Comparison of ENCODE assay signal across 13 mouse cellular contexts in the genomic region with DNA sequence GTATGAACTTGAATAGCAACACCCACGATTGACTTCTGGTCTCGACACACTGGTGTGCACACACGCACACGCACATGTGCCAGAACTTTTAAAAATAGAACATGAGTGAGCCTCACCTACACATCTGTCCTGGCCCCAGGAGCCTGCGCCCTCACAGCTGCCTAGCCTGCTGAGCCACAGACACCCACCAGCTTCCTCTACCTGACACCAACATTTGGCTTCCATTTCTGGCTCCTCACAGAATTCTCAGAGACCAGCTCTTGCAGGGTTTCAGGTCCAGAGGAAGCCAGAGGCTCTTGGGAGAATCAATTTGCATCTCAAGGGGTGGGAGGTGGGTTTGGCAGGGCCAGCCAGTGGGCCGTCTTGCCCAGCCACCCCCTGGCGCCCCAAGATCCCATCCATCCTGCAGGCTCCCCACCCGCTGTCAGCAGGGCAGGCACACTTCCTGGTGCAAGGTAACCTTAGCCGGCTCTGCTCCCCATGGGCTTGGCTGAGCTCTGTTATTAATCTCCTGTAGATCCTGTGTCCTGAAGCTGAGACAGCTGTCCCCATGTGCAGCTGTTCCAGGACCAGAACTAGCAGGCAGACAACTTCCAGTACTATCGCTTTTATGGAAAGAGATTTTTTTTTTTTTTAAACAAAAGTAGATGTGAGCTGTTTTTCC. TPM values are rescaled to one million over a fixed set of nuclear protein-coding genes. Genes with fewer than 3 reads are reported as not detected.
A peak's percentile ranks its signal among the peaks of the same experiment; 100 is the strongest.
DNase-seq lines count a peak whose midpoint lies in the region; ATAC-seq and TF ChIP-seq lines count a peak whose summit lies in the region.
"Had no signal": no experiment of that assay in that cellular context is flagged by ENCODE, and none has a peak within 500 bp of the region (broad histone marks: within the 10 kb centered on the region; RNA-seq: fewer than 3 reads in every experiment).

No protein-coding gene starts in this region.

- no peak overlapping the region for H3K4me2 ChIP-seq in heart, embryonic 16.5 days (ENCODE audit: low read depth, low read length)
- H3K4me2 ChIP-seq in neural tube, embryonic 15.5 days, result no peak overlapping the region
- H3K4me2 ChIP-seq: neural tube, embryonic 12.5 days had no signal

- no peaks in the 10 kb centered on the region for H3K27me3 ChIP-seq in heart, embryonic 16.5 days (ENCODE audit: control insufficient read depth, insufficient read depth, low read length)
- no peaks in the 10 kb centered on the region for H3K27me3 ChIP-seq in neural tube, embryonic 15.5 days (replicated peaks)
- H3K27me3 ChIP-seq: neural tube, embryonic 12.5 days had no signal

- no peak for TF ChIP-seq CTCF in bone marrow, adult 2 months (IDR thresholded peaks at IDR 0.05; ENCODE audit: control insufficient read depth, insufficient read depth, low read length)

- intact Hi-C loops in heart, postnatal 10 days (cut with DNase I), result no loop called here

- no peak overlapping the region for H3K4me3 ChIP-seq in heart, embryonic 16.5 days (ENCODE audit: low read length)
- H3K4me3 ChIP-seq in bone marrow, adult 2 months (replicated peaks; ENCODE audit: control insufficient read depth, low read depth, low read length), result no peak overlapping the region
- no peak overlapping the region for H3K4me3 ChIP-seq in neural tube, embryonic 15.5 days (replicated peaks)
- H3K4me3 ChIP-seq: erythroblast, embryonic 14.5 days; neural tube, embryonic 12.5 days had no signal

- WGBS in heart, embryonic 16.5 days, result 50% methylated on average over 10 of the region's 10 CpGs
- WGBS in bone marrow, adult 2 months, result 37% methylated on average over 10 of the region's 10 CpGs
- WGBS in neural tube, embryonic 15.5 days, result 69% methylated on average over 10 of the region's 10 CpGs

- no peak; the same call in 1 of the 2 replicates for ATAC-seq in heart, embryonic 16.5 days (replicated peaks; ENCODE audit: extremely low read depth, insufficient read depth, low FRiP score)
- no peak for ATAC-seq in neural tube, embryonic 15.5 days (ENCODE audit: low FRiP score)

- 0 out of 2 replicates have a peak overlapping the region, but pooled peaks have one; percentile 34 for H3K27ac ChIP-seq in heart, embryonic 16.5 days (ENCODE audit: low read length)
- H3K27ac ChIP-seq in bone marrow, adult 2 months (ENCODE audit: control insufficient read depth, insufficient read depth, low read depth, low read length, poor library complexity), result peak overlapping the region; percentile 12
- 0 out of 2 replicates have a peak overlapping the region, but pooled peaks have one; percentile 3 for H3K27ac ChIP-seq in neural tube, embryonic 15.5 days (replicated peaks)
- H3K27ac ChIP-seq: neural tube, embryonic 12.5 days had no signal

- no peak for TF ChIP-seq POLR2A in bone marrow, adult 2 months (IDR thresholded peaks at IDR 0.05; ENCODE audit: borderline replicate concordance, control insufficient read depth, low read depth, low read length)

- no peak for DNase-seq in heart, postnatal 10 days
- DNase-seq in gastrocnemius, adult 18-20 months (ENCODE audit: low spot score), result peak; percentile 61
- no peak for DNase-seq in lung, postnatal 36 days
- no peak for DNase-seq in heart, adult 8-10 months (ENCODE audit: low spot score)
- DNase-seq in urinary bladder, postnatal 14 days (ENCODE audit: low spot score), result no peak
- DNase-seq: kidney, postnatal 36 days; liver had no signal

- no peaks in the 10 kb centered on the region; the same call in 1 of the 2 replicates for H3K4me1 ChIP-seq in heart, embryonic 16.5 days (ENCODE audit: control insufficient read depth, insufficient read depth, low read length)
- peaks cover 2% of the 10 kb centered on the region for H3K4me1 ChIP-seq in bone marrow, adult 2 months (ENCODE audit: control insufficient read depth, insufficient read depth, low read length)
- no peaks in the 10 kb centered on the region for H3K4me1 ChIP-seq in neural tube, embryonic 15.5 days

- H3K9me3 ChIP-seq in heart, embryonic 16.5 days (replicated peaks; ENCODE audit: control insufficient read depth, low read length), result no peaks in the 10 kb centered on the region
- H3K9me3 ChIP-seq in neural tube, embryonic 15.5 days (replicated peaks), result no peaks in the 10 kb centered on the region
- H3K9me3 ChIP-seq: neural tube, embryonic 12.5 days had no signal

- H3K36me3 ChIP-seq in heart, embryonic 16.5 days (ENCODE audit: control insufficient read depth, insufficient read depth), result no peaks in the 10 kb centered on the region
- no peaks in the 10 kb centered on the region for H3K36me3 ChIP-seq in neural tube, embryonic 15.5 days
- H3K36me3 ChIP-seq: neural tube, embryonic 12.5 days had no signal

- H3K9ac ChIP-seq in heart, embryonic 16.5 days (ENCODE audit: low read length), result no peak overlapping the region
- no peak overlapping the region for H3K9ac ChIP-seq in neural tube, embryonic 15.5 days (replicated peaks)
- H3K9ac ChIP-seq: neural tube, embryonic 12.5 days had no signal

RNA-seq across cellular contexts. Expression of gene Col26a1, which starts 13.4 kb away (rescaled TPM):
- polyA plus RNA-seq in heart, embryonic 16.5 days (2015; fragmentation: Nextera tagmentation; extraction: Ambion mirVana), result 9.0 and 10.0 TPM in 2 replicates
- total RNA-seq in heart, postnatal 10 days (2021), result 10 to 100 TPM in 1 of 2 experiments, 1 to 10 TPM in 1; 9.7 to 12.7 TPM
- polyA plus RNA-seq in bone marrow, adult 2 months (2011; ENCODE audit: insufficient read depth, insufficient read length, low replicate concordance, missing spikeins), result not detected in 2 replicates
- total RNA-seq in gastrocnemius, adult 18-20 months (2021), result under 1 TPM; 0.31 to 0.75 TPM
- polyA plus RNA-seq in neural tube, embryonic 15.5 days (2015; fragmentation: Nextera tagmentation; extraction: Ambion mirVana), result 35.4 and 45.5 TPM in 2 replicates
- total RNA-seq in heart, adult 8-10 months (2022), result under 1 TPM; 0.09 to 0.75 (median 0.40) TPM
- total RNA-seq: megakaryocyte progenitor cell, adult 5-6 weeks had no signal

RNA-seq across cellular contexts. Expression of gene Ift22, which starts 38.4 kb away (rescaled TPM):
- polyA plus RNA-seq in heart, embryonic 16.5 days (2015; fragmentation: Nextera tagmentation; extraction: Ambion mirVana), result 35.9 and 41.4 TPM in 2 replicates
- total RNA-seq in heart, postnatal 10 days (2021), result 10 to 100 TPM; 14.4 to 17.2 TPM
- polyA plus RNA-seq in bone marrow, adult 2 months (2011; ENCODE audit: insufficient read depth, insufficient read length, low replicate concordance, missing spikeins), result 1.7 and 10.7 TPM in 2 replicates
- total RNA-seq in gastrocnemius, adult 18-20 months (2021), result 1 to 10 TPM; 4.4 to 5.3 TPM
- polyA plus RNA-seq in neural tube, embryonic 15.5 days (2015; fragmentation: Nextera tagmentation; extraction: Ambion mirVana), result 106 and 115 TPM in 2 replicates
- total RNA-seq in heart, adult 8-10 months (2022), result 10 to 100 TPM in 2 of 4 experiments, 1 to 10 TPM in 2; 8.7 to 14.6 (median 10.3) TPM

Comparison
In these comparisons a context has a peak if more than half of its experiments do, and no peak if none do; other contexts are left out.
1. RNA of gene Col26a1, which starts 13.4 kb away (total RNA-seq): 9.7 to 12.7 TPM in heart, postnatal 10 days; 0.31 to 0.75 TPM in gastrocnemius, adult 18-20 months and 0.09 to 0.75 TPM in heart, adult 8-10 months; every median in the first group is over 4 times any median in the second.
2. Peak in every context shown above with its lines, with median percentiles within 50 percentile points of each other: H3K27ac ChIP-seq.